Mouse (Mus musculus): ENCODE measurements around the gene Tmem165. TPM values are rescaled to one million over a fixed set of nuclear protein-coding genes. Genes with fewer than 3 reads are reported as not detected.
A peak's percentile ranks its signal among the peaks of the same experiment; 100 is the strongest.

Tmem165 gene
- polyA plus RNA-seq (2015; fragmentation: Nextera tagmentation; extraction: Ambion mirVana), result 59.6 and 59.9 TPM in 2 replicates

- peak within 1 kb of the TSS; percentile 61 for H3K4me2 ChIP-seq (ENCODE audit: low read depth, low read length)
- H3K36me3 ChIP-seq (ENCODE audit: control insufficient read depth, insufficient read depth, low read length), result no peaks in the 10 kb centered on the region
- H3K9ac ChIP-seq (ENCODE audit: low read length), result peak within 1 kb of the TSS; percentile 98
- peak; percentile 97 for ATAC-seq (ENCODE audit: insufficient read depth, low FRiP score)
- peaks cover 15% of the 10 kb centered on the region for H3K4me1 ChIP-seq (ENCODE audit: control insufficient read depth, insufficient read depth, low read length)
- peak within 1 kb of the TSS; percentile 98 for H3K27ac ChIP-seq (ENCODE audit: low read length)
- peak within 1 kb of the TSS; percentile 94 for H3K4me3 ChIP-seq (replicated peaks; ENCODE audit: low read length)
- under 1% methylated on average over 62 of the region's 62 CpGs for WGBS
- no peaks in the 10 kb centered on the region for H3K27me3 ChIP-seq (ENCODE audit: control insufficient read depth, insufficient read depth, low read length)
- H3K9me3 ChIP-seq (replicated peaks; ENCODE audit: control insufficient read depth, low read length), result no peaks in the 10 kb centered on the region
Observed at GRCm38 (mm10) chr5:76183750-76184261, at the start of gene Tmem165. Gene Tmem165, plus strand, starts transcription at chr5:76183880.

- no peak overlapping the region for H3K4me3 ChIP-seq (replicated peaks; ENCODE audit: low read length)
- ATAC-seq (ENCODE audit: insufficient read depth, low FRiP score), result no peak
Observed at GRCm38 (mm10) chr5:76135644-76136043, 48.0 kb upstream of the Tmem165 start.

GRCm38 (mm10) chr5:76136271-76136670 is 47.4 kb upstream of the Tmem165 start:
- Histone ChIP-seq H3K27ac (ENCODE audit: low read length) (peak overlapping the region; percentile 66), H3K36me3 (ENCODE audit: control insufficient read depth, insufficient read depth, low read length) (no peaks in the 10 kb centered on the region), H3K9ac (ENCODE audit: low read length) (no peak overlapping the region), H3K9me3 (replicated peaks; ENCODE audit: control insufficient read depth, low read length) (no peaks in the 10 kb centered on the region), H3K27me3 (ENCODE audit: control insufficient read depth, insufficient read depth, low read length) (no peaks in the 10 kb centered on the region), H3K4me2 (ENCODE audit: low read depth, low read length) (no peak overlapping the region), H3K4me1 (ENCODE audit: control insufficient read depth, insufficient read depth, low read length) (peaks cover 10% of the 10 kb centered on the region; the same call in 1 of the 2 replicates), H3K4me3 (replicated peaks; ENCODE audit: low read length) (no peak overlapping the region)
- WGBS, result 94% methylated on average over 3 of the region's 3 CpGs
- ATAC-seq (ENCODE audit: insufficient read depth, low FRiP score), result no peak

More at GRCm38 (mm10) chr5:76135644-76136043, 48.0 kb upstream of the Tmem165 start:
- Histone ChIP-seq H3K9ac (ENCODE audit: low read length) (no peak overlapping the region), H3K36me3 (ENCODE audit: control insufficient read depth, insufficient read depth, low read length) (no peaks in the 10 kb centered on the region), H3K4me2 (ENCODE audit: low read depth, low read length) (no peak overlapping the region), H3K27ac (ENCODE audit: low read length) (no peak overlapping the region), H3K4me1 (ENCODE audit: control insufficient read depth, insufficient read depth, low read length) (peaks cover 8% of the 10 kb centered on the region; the same call in 1 of the 2 replicates), H3K27me3 (ENCODE audit: control insufficient read depth, insufficient read depth, low read length) (no peaks in the 10 kb centered on the region), H3K9me3 (replicated peaks; ENCODE audit: control insufficient read depth, low read length) (no peaks in the 10 kb centered on the region)
- WGBS, result 67% methylated on average over 1 of the region's 1 CpGs

- Histone ChIP-seq H3K4me1 (ENCODE audit: control insufficient read depth, insufficient read depth, low read length) (peaks cover 10% of the 10 kb centered on the region; the same call in 1 of the 2 replicates), H3K27me3 (ENCODE audit: control insufficient read depth, insufficient read depth, low read length) (no peaks in the 10 kb centered on the region), H3K4me2 (ENCODE audit: low read depth, low read length) (no peak overlapping the region), H3K9me3 (replicated peaks; ENCODE audit: control insufficient read depth, low read length) (no peaks in the 10 kb centered on the region), H3K36me3 (ENCODE audit: control insufficient read depth, insufficient read depth, low read length) (no peaks in the 10 kb centered on the region), H3K9ac (ENCODE audit: low read length) (no peak overlapping the region), H3K4me3 (replicated peaks; ENCODE audit: low read length) (no peak overlapping the region), H3K27ac (ENCODE audit: low read length) (no peak overlapping the region)
- ATAC-seq (ENCODE audit: insufficient read depth, low FRiP score), result no peak
- WGBS, result 74% methylated on average over 1 of the region's 1 CpGs
Observed at GRCm38 (mm10) chr5:76137586-76137985, 46.1 kb upstream of the Tmem165 start.

GRCm38 (mm10) chr5:76138071-76138470 is 45.6 kb upstream of the Tmem165 start:
- no peaks in the 10 kb centered on the region for H3K27me3 ChIP-seq (ENCODE audit: control insufficient read depth, insufficient read depth, low read length)
- no peak overlapping the region for H3K4me3 ChIP-seq (replicated peaks; ENCODE audit: low read length)
- no peak overlapping the region for H3K27ac ChIP-seq (ENCODE audit: low read length)
- no peak for ATAC-seq (ENCODE audit: insufficient read depth, low FRiP score)
- H3K4me1 ChIP-seq (ENCODE audit: control insufficient read depth, insufficient read depth, low read length), result peaks cover 10% of the 10 kb centered on the region; the same call in 1 of the 2 replicates
- no peaks in the 10 kb centered on the region for H3K9me3 ChIP-seq (replicated peaks; ENCODE audit: control insufficient read depth, low read length)
- H3K9ac ChIP-seq (ENCODE audit: low read length), result no peak overlapping the region
- 89% methylated on average over 1 of the region's 1 CpGs for WGBS
- H3K4me2 ChIP-seq (ENCODE audit: low read depth, low read length), result no peak overlapping the region
- no peaks in the 10 kb centered on the region for H3K36me3 ChIP-seq (ENCODE audit: control insufficient read depth, insufficient read depth, low read length)

GRCm38 (mm10) chr5:76138512-76138911 is 45.2 kb upstream of the Tmem165 start:
- H3K4me1 ChIP-seq (ENCODE audit: control insufficient read depth, insufficient read depth, low read length), result peaks cover 10% of the 10 kb centered on the region; the same call in 1 of the 2 replicates
- 65% methylated on average over 10 of the region's 10 CpGs for WGBS
- H3K4me3 ChIP-seq (replicated peaks; ENCODE audit: low read length), result no peak overlapping the region
- no peaks in the 10 kb centered on the region for H3K9me3 ChIP-seq (replicated peaks; ENCODE audit: control insufficient read depth, low read length)
- no peak overlapping the region for H3K4me2 ChIP-seq (ENCODE audit: low read depth, low read length)
- H3K27me3 ChIP-seq (ENCODE audit: control insufficient read depth, insufficient read depth, low read length), result no peaks in the 10 kb centered on the region
- H3K27ac ChIP-seq (ENCODE audit: low read length), result no peak overlapping the region
- H3K9ac ChIP-seq (ENCODE audit: low read length), result no peak overlapping the region
- no peaks in the 10 kb centered on the region for H3K36me3 ChIP-seq (ENCODE audit: control insufficient read depth, insufficient read depth, low read length)
- ATAC-seq (ENCODE audit: insufficient read depth, low FRiP score), result no peak

- peaks cover 10% of the 10 kb centered on the region; the same call in 1 of the 2 replicates for H3K4me1 ChIP-seq (ENCODE audit: control insufficient read depth, insufficient read depth, low read length)
- WGBS, result 41% methylated on average over 7 of the region's 7 CpGs
- no peak overlapping the region; the same call in 1 of the 2 replicates for H3K9ac ChIP-seq (ENCODE audit: low read length)
- H3K27ac ChIP-seq (ENCODE audit: low read length), result no peak overlapping the region
- no peak for ATAC-seq (ENCODE audit: insufficient read depth, low FRiP score)
- no peaks in the 10 kb centered on the region for H3K36me3 ChIP-seq (ENCODE audit: control insufficient read depth, insufficient read depth, low read length)
- H3K9me3 ChIP-seq (replicated peaks; ENCODE audit: control insufficient read depth, low read length), result no peaks in the 10 kb centered on the region
- H3K4me3 ChIP-seq (replicated peaks; ENCODE audit: low read length), result peak overlapping the region; percentile 74; the same call in 1 of the 2 replicates
- peak overlapping the region; percentile 77 for H3K4me2 ChIP-seq (ENCODE audit: low read depth, low read length)
- H3K27me3 ChIP-seq (ENCODE audit: control insufficient read depth, insufficient read depth, low read length), result no peaks in the 10 kb centered on the region
Observed at GRCm38 (mm10) chr5:76139171-76139671, 44.5 kb upstream of the Tmem165 start.

GRCm38 (mm10) chr5:76139808-76140729 is 43.6 kb upstream of the Tmem165 start, which contains the start of gene Srd5a3:
Gene Srd5a3, plus strand, starts transcription at chr5:76140271.
- Histone ChIP-seq H3K4me3 (replicated peaks; ENCODE audit: low read length) (peak within 1 kb of the TSS; percentile 74), H3K4me1 (ENCODE audit: control insufficient read depth, insufficient read depth, low read length) (peaks cover 10% of the 10 kb centered on the region; the same call in 1 of the 2 replicates), H3K27ac (ENCODE audit: low read length) (peak within 1 kb of the TSS; percentile 99), H3K9ac (ENCODE audit: low read length) (peak within 1 kb of the TSS; percentile 95), H3K27me3 (ENCODE audit: control insufficient read depth, insufficient read depth, low read length) (no peaks in the 10 kb centered on the region), H3K9me3 (replicated peaks; ENCODE audit: control insufficient read depth, low read length) (no peaks in the 10 kb centered on the region), H3K4me2 (ENCODE audit: low read depth, low read length) (peak within 1 kb of the TSS; percentile 77), H3K36me3 (ENCODE audit: control insufficient read depth, insufficient read depth, low read length) (no peaks in the 10 kb centered on the region)
- peak; percentile 96 for ATAC-seq (ENCODE audit: insufficient read depth, low FRiP score)
- WGBS, result under 1% methylated on average over 61 of the region's 69 CpGs

GRCm38 (mm10) chr5:76140730-76141066 is 43.0 kb upstream of the Tmem165 start:
- ATAC-seq (ENCODE audit: insufficient read depth, low FRiP score), result peak; percentile 51
- peak overlapping the region; percentile 74 for H3K4me3 ChIP-seq (replicated peaks; ENCODE audit: low read length)
- H3K27me3 ChIP-seq (ENCODE audit: control insufficient read depth, insufficient read depth, low read length), result no peaks in the 10 kb centered on the region
- H3K9me3 ChIP-seq (replicated peaks; ENCODE audit: control insufficient read depth, low read length), result no peaks in the 10 kb centered on the region
- H3K36me3 ChIP-seq (ENCODE audit: control insufficient read depth, insufficient read depth, low read length), result no peaks in the 10 kb centered on the region
- WGBS, result 8% methylated on average over 9 of the region's 9 CpGs
- peak overlapping the region; percentile 95 for H3K9ac ChIP-seq (ENCODE audit: low read length)
- peaks cover 10% of the 10 kb centered on the region; the same call in 1 of the 2 replicates for H3K4me1 ChIP-seq (ENCODE audit: control insufficient read depth, insufficient read depth, low read length)
- peak overlapping the region; percentile 99 for H3K27ac ChIP-seq (ENCODE audit: low read length)
- H3K4me2 ChIP-seq (ENCODE audit: low read depth, low read length), result peak overlapping the region; percentile 77

Measured in stomach, embryonic 16.5 days (tissue).